Mouse (Mus musculus) brain, embryonic 14.5 days (tissue): Measurements from ENCODE around the gene Serpinb9b.

Source experiments
- CTCF ChIP-seq: fragments of 200-500 bp; IDR thresholded peaks from 2 replicates; pipeline ENCODE4 v1.5.1; 2012; ENCODE audit warnings: inconsistent platforms, mild to moderate bottlenecking, moderate library complexity, borderline replicate concordance; ENCODE audit not compliant: insufficient read depth, insufficient read length; ENCODE audit errors: extremely low read depth
- POLR2A ChIP-seq: fragments of 200-500 bp; IDR thresholded peaks from 2 replicates; pipeline ENCODE4 v1.6.1; 2012; ENCODE audit warnings: mild to moderate bottlenecking, inconsistent platforms, borderline replicate concordance; ENCODE audit not compliant: poor library complexity, insufficient read depth, insufficient read length, severe bottlenecking; ENCODE audit errors: extremely low read depth

GRCm38 (mm10) chr13:33027244-33027643 is at the start of gene Serpinb9b:
- TF ChIP-seq CTCF (no peak), POLR2A (no peak)
